Mouse (Mus musculus) left cerebral cortex, postnatal 14 days (tissue): ENCODE measurements around the gene Hspb2. TPM values are rescaled to one million over a fixed set of nuclear protein-coding genes. Genes with fewer than 3 reads are reported as not detected.

ENCODE experiments used
- DNase-seq, 2 experiments: peaks; one replicate each; pipeline ENCODE4 v3.0.0; 2021 to 2022; ENCODE audit warnings: low spot score in 2 of 2, mixed read lengths in 1 of 2
- intact Hi-C: fragments of 180-260 bp; cut with DNase I; formaldehyde crosslinking; loops from one replicate; pipeline ENCODE4 v1.15.1; 2025
- long read RNA-seq, 2 experiments: library from polyadenylated mRNA; stranded (forward); transcript quantifications; one replicate each; pipeline ENCODE4 v2.0.0; 2021
- total RNA-seq, 2 experiments: library from RNA; stranded (reverse); gene quantifications; 2 replicates each; pipeline ENCODE4 v1.2.3; 2021

The Hspb2 gene
- 1 to 10 TPM; 2.3 to 2.7 TPM for total RNA-seq
- long read RNA-seq, experiment 1, partial matches to known transcripts: 1 of 1 reads
- long read RNA-seq, experiment 1, other reads (novel, unspliced or antisense): 0 of 1 reads
- long read RNA-seq, experiment 2: 0 reads

DNA sequence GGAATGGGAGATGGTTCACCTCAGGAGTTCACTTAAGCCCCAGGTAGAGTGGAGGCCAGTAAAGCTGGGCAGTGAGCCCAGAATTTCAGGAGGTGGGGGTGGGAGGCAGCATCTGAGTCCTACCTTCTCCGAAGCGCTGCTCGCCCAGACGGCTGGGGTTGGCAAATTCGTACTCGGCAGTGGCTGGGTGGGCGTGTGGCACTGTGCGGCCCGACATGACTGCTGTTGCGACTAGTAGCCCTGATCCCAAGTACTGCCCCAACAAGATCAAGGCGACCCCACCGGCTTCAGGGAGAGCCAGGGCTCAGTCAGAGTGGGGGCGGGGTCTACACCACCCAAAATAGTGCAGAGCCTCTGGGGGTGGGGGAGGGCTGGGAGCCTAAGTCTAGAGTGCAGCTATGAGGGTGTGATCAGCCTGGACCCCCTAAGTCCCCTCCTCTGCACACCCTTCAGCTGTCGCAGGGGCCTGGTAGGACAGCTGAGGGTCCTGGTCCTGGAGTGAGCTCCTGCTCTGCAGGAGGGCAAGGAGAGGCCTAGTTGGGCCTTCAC lies at the start of gene Hspb2:
Hspb2 (minus strand) TSS at position 301 of the 549 bp plus-strand sequence.
- intact Hi-C loops: loop anchor here (5.0 kb wide), 1 partner anchor 55 kb away; no protein-coding TSS in a partner anchor
- no peak for DNase-seq

GRCm38 (mm10) chr9:50800985-50801384 lies 48.8 kb upstream of the Hspb2 start:
- DNase-seq: peak; percentile 66 to 69
- intact Hi-C loops: loop anchor here (10.0 kb wide), 1 partner anchor 344 kb away; no protein-coding TSS in a partner anchor

- intact Hi-C loops: no loop called here
- no peak for DNase-seq
Measured at GRCm38 (mm10) chr9:50798368-50798767, 46.2 kb upstream of the Hspb2 start.

DNA sequence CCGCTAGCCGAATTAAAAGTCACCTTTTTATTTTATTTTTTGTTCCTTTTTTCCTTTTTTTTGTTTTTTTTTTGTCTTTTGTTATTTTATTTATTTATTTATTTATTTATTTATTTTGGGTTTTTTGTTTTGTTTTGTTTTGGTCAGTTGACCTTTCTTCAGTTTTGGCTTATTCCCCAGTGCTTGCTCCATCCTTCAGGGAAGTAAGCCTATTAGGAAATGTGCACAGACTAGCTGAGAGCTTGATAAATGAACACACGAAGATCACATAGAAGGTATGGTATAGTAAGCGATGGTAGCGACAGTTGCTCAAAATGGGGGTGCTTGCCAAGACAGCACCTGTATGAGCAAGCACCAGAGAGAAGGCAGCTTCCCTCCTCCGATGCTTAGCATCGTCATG lies 45.5 kb upstream of the Hspb2 start:
- no peak for DNase-seq
- intact Hi-C loops: no loop called here

DNA sequence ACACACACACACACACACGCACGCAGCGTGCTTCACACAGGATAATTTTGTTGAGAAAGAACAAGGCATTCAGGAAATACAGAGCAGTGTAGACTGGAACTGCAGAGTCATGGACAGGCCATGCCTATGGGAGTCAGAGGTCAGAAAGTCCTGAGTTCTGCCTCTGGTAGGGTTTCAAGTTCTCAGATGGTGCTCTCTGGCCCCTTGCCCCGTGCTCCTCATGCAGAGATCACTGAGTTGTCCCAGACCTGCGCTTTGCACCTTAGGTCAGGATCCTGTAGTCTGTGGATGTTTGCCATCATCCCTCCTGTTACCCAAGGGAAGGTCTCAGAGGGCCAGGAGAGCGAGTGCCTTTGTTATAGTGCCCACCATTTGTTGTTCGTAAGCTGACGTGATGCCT lies 44.6 kb upstream of the Hspb2 start:
- DNase-seq: no peak
- intact Hi-C loops: no loop called here

- no peak for DNase-seq
- intact Hi-C loops: no loop called here
Measured at GRCm38 (mm10) chr9:50795266-50795665, 43.1 kb upstream of the Hspb2 start.

- DNase-seq: peak in 1 of 2 experiments; percentile 34
- intact Hi-C loops: no loop called here
Measured at GRCm38 (mm10) chr9:50782155-50782554, 30.0 kb upstream of the Hspb2 start.

GRCm38 (mm10) chr9:50776162-50776760 lies 24.1 kb upstream of the Hspb2 start:
- DNase-seq: no peak
- intact Hi-C loops: no loop called here

DNA sequence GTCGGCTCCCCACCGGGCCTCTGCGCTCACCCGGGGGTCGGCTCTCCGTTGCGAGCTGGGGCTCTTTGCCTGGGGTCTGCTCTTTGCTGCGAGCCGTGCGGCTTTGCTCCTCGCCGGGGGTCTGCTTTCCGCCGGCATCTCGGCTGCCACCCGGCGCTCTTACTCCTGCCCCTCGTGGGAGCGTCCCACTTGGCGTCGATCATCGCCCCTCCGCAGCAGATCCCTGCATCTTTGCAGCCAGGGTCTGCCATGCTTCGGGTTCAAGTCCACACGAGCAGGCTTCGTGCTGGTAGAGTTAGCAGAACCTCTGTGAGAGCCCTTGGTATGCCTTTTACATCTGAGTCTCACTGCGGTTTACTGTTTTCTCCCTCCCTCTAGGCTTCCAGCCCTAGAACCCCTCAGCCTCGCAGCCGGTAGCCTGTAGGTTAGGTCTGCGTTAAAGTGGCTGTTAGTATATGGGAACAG lies 23.5 kb upstream of the Hspb2 start:
- DNase-seq: no peak

GRCm38 (mm10) chr9:50774991-50775612 lies 22.9 kb upstream of the Hspb2 start, which contains the start of the genes Alg9 and 1110032A03Rik:
TSS of gene Alg9 (plus strand) at chr9:50775019.
TSS of gene 1110032A03Rik (minus strand) at chr9:50775520.
- intact Hi-C loops: no loop called here
- DNase-seq: peak; percentile 86 to 91

More for the DNA sequence above, 23.5 kb upstream of the Hspb2 start:
- intact Hi-C loops: no loop called here

GRCm38 (mm10) chr9:50774026-50774462 lies 21.9 kb upstream of the Hspb2 start:
- DNase-seq: no peak
- intact Hi-C loops: no loop called here

- DNase-seq: no peak
- intact Hi-C loops: no loop called here
Measured at GRCm38 (mm10) chr9:50770011-50770410, 17.9 kb upstream of the Hspb2 start.

DNA sequence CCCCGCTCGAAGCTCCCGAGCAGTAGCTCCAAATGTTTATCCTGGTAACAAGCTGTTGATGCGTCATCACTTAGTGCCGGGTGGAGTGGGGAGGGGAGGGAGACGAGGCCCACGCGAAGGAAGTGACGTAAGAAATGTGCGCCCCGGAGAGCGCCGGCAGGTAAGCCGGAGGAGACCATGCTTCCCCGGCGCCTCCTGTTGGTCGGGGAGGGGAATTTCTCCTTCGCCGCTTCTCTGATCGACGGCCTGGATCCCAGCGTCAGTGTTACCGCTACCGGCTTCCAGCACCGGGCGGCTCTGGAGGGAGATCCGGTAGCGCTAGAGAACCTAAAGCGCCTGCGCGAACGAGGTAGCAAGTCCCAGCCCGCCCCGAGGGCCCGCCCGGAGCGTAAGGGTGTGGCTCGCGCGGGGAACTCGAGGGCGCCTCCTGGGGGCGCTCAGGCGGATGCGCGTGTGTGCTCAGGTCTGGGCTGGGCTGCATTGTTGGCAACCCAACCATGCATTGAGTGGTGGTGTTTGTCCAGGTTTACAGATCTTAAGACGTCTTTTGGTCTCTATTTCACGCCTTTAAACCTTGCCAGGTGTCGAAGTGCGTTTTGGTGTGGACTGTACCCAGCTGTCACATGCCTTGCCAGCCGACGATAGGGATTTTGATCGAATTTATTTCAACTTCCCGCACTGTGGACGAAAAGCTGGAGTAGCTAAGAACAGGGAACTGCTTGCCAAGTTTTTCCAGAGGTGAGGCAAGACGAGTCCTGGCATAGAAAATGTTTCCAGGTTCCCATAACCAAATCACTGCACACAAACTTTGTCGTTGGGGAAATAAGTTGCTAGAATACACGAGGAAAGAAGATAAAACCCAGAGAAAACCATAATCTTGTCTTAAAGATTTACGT lies 16.2 kb upstream of the Hspb2 start, which contains the start of gene Fdxacb1:
Fdxacb1 (plus strand) TSS at position 130 of the 896 bp plus-strand sequence.
- peak; percentile 98 to 99 for DNase-seq
- intact Hi-C loops: loop anchor here (5.0 kb wide), 1 partner anchor 71 kb away; no protein-coding TSS in a partner anchor

GRCm38 (mm10) chr9:50767531-50768106 lies 15.5 kb upstream of the Hspb2 start:
- DNase-seq: no peak
- intact Hi-C loops: loop anchor here (5.0 kb wide), 1 partner anchor 70 kb away; no protein-coding TSS in a partner anchor

GRCm38 (mm10) chr9:50763331-50763730 lies 11.2 kb upstream of the Hspb2 start:
- no peak for DNase-seq
- intact Hi-C loops: no loop called here

GRCm38 (mm10) chr9:50761520-50762243 lies 9.5 kb upstream of the Hspb2 start:
- intact Hi-C loops: no loop called here
- no peak for DNase-seq

DNA sequence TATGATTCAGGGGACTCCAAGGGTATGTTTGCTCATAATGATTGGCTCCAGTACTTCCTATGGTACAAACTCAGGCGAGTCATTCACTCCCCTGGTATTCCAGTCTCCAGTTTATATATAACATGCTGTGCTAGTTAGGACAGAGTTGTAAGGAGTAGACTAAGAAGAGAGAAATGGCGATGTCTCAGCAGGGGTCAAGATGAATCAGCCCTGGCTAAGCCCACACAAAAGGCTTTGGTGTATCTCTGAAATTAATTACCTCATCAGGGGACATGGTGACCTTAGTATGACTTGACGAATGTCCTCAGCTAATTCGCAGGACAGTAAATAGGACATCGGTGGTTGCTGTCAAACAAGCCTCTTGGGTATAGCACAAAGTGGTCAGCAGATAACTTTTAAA lies 4.6 kb upstream of the Hspb2 start:
- intact Hi-C loops: no loop called here
- no peak for DNase-seq

DNA sequence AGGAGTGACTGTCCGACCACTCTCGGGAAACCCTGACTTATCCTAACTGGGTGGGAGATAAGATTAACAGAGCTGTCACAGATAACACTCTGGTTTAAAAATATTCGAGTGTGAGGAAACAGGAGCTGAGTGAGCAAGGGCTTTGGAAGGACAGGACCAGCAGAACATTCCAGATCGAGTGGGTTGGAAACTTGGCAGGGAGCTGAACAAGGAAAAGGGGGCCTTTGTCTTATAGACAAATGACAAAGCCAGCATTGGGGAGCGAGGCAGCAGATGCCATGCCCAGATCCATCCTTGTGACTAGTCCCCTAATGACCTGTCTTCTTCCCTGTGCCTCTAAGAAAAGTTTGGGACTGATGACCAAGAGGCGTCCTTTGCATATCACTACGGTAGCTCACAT lies 1.8 kb upstream of the Hspb2 start:
- no peak for DNase-seq
- intact Hi-C loops: loop anchor here (5.0 kb wide), 1 partner anchor 57 kb away; no protein-coding TSS in a partner anchor
